Mouse (Mus musculus) heart, adult 8-10 months (tissue): Measurements from ENCODE around the gene Vmn2r107. TPM values are rescaled to one million over a fixed set of nuclear protein-coding genes. Genes with fewer than 3 reads are reported as not detected.

Source experiments
- DNase-seq: peaks from one replicate; pipeline ENCODE4 v3.0.0; 2022; ENCODE audit warnings: low spot score
- total RNA-seq, 4 experiments: library from RNA; stranded (reverse); gene quantifications; 2 replicates each; pipeline ENCODE4 v1.2.4; 2022

Vmn2r107 gene
- not detected for total RNA-seq

DNA sequence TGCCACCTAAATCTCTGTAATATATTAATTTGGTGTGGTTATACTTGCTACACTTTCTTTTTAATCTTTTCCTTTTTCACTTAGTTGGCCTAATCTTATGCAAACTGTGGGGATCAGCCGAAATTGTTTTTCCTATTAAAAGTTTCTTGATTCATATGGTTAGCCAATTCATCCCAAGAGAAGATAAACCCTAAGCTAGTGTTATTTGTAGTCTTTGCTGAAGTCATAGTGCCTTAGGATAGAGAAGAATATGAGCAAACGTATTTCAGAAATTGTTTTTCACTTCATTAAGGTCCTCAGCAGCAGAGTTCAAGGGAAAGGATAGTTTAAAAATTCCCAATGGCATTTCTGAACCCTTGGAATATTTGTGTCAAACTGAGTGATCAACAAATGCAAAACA lies at the start of gene Vmn2r107:
Gene Vmn2r107 (plus strand): TSS at position 301 of the 400 bp plus-strand sequence.
- DNase-seq: no peak

DNA sequence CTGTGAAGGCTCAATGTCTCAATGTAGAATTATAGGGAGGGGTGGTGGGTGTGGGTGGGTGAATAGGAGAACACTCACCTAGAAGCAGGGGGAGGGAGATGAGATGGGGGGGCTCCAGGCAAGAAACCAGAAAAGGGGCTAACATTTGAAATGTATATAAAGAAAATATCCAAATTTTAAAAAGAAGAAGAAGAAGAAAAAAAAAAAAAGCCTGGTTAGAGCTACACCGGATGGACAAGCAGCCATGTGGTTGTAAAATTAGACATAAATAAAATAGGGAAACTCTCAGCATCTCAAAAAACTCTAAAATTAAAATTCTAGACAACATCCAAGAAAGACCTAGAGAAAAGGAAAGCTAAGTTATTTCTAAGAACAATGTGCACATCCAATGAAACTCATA lies 39.3 kb upstream of the Vmn2r107 start:
- no peak for DNase-seq

DNA sequence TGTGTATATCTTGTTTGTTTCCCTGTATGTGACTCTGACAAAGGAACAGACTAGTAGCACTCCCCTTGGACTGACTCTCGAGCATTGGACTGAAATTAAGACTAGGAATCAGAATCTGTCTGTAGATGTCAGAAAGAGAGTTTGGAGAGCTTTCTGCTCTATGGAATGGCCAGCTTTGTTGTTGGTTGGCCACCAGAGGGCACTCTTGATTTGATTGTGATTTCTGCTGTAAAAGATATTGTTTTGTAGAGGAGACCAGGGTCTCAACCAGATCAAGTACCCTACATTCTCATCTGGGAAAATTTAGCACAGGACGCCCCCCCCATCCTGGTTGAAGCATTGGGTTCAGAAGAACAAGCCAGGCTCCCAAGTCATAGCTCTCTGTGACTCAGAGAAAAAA lies 54.1 kb downstream of the Vmn2r107 start:
- no peak for DNase-seq

- DNase-seq: no peak
Observed at GRCm38 (mm10) chr17:20413846-20414245, 68.8 kb downstream of the Vmn2r107 start, which contains the start of gene Vmn1r224. TSS of gene Vmn1r224 (plus strand) at chr17:20414146.

Other genes starting within 250 kb of the Vmn2r107 start
- gene Fpr-rs7, start 231.0 kb upstream of the Vmn2r107 start, total RNA-seq: not detected
- not detected for gene Fpr-rs6, start 162.1 kb upstream of the Vmn2r107 start, total RNA-seq
- not detected for gene Vmn2r105, start 110.2 kb upstream of the Vmn2r107 start, total RNA-seq
- not detected for gene Vmn2r106, start 59.7 kb upstream of the Vmn2r107 start, total RNA-seq
- gene Vmn1r224, start 68.9 kb downstream of the Vmn2r107 start, total RNA-seq: not detected
- gene Vmn2r108, start 136.1 kb downstream of the Vmn2r107 start, total RNA-seq: under 1 TPM in 1 of 4 experiments, not detected in 3; 0.03 TPM
- not detected for gene Vmn1r225, start 152.9 kb downstream of the Vmn2r107 start, total RNA-seq
- not detected for gene Vmn2r109, start 219.5 kb downstream of the Vmn2r107 start, total RNA-seq